In genomic region chr11:95405771-95406170, GRCm38 (mm10) we compare ENCODE assay signal across 27 mouse cellular contexts. TPM values are rescaled to one million over a fixed set of nuclear protein-coding genes. Genes with fewer than 3 reads are reported as not detected.
DNase-seq lines count a peak whose midpoint lies in the region; TF ChIP-seq lines count a peak whose summit lies in the region.
"Had no signal": no experiment of that assay in that cellular context is flagged by ENCODE, and none has a peak within 500 bp of the region (broad histone marks: within the 10 kb centered on the region; RNA-seq: fewer than 3 reads in every experiment).

No protein-coding gene starts in this region.

- H3K27ac ChIP-seq in kidney, adult 2 months (ENCODE audit: insufficient read depth, low read depth, low read length): no peak overlapping the region
- H3K27ac ChIP-seq: embryonic facial prominence, embryonic 13.5 days; forebrain, embryonic 10.5 days; forebrain, embryonic 15.5 days; heart, embryonic 10.5 days; hindbrain, embryonic 10.5 days; hindbrain, embryonic 15.5 days; kidney, postnatal 0 days; liver, embryonic 13.5 days; macrophage; midbrain, embryonic 13.5 days had no signal

- 53% methylated on average over 4 of the region's 4 CpGs for WGBS in kidney, adult 2 months

- DNase-seq in adrenal gland, postnatal 36 days: peak; percentile 24 to 52
- no peak for DNase-seq in adrenal gland, postnatal 25 days
- DNase-seq in gastrocnemius, postnatal 25 days: peak; percentile 46
- DNase-seq in gastrocnemius, postnatal 36 days: no peak
- peak; percentile 25 for DNase-seq in kidney, adult 2 months
- no peak for DNase-seq in kidney, postnatal 36 days
- no peak for DNase-seq in natural killer cell, adult 2 months (ENCODE audit: low spot score in 2 of 2)
- DNase-seq: B cell, adult 2 months; cerebellum, adult 11 months; cerebellum, postnatal 10 days; kidney, adult 8-10 months; layer of hippocampus, postnatal 36 days; left cerebral cortex, postnatal 4 days; liver, embryonic 13.5 days; lung, adult 2 months; lung, postnatal 10 days; right cerebral cortex, postnatal 14 days; thymus, postnatal 14 days had no signal

- no peaks in the 10 kb centered on the region for H3K36me3 ChIP-seq in kidney, adult 2 months (ENCODE audit: control insufficient read depth, insufficient read depth, low read length)
- H3K36me3 ChIP-seq: embryonic facial prominence, embryonic 13.5 days; forebrain, embryonic 10.5 days; forebrain, embryonic 15.5 days; heart, embryonic 10.5 days; hindbrain, embryonic 10.5 days; hindbrain, embryonic 15.5 days; liver, embryonic 13.5 days; midbrain, embryonic 13.5 days had no signal

- H3K4me3 ChIP-seq in kidney, adult 2 months (ENCODE audit: insufficient read depth, low read depth, low read length): no peak overlapping the region
- H3K4me3 ChIP-seq: embryonic facial prominence, embryonic 13.5 days; forebrain, embryonic 10.5 days; forebrain, embryonic 15.5 days; heart, embryonic 10.5 days; hindbrain, embryonic 10.5 days; hindbrain, embryonic 15.5 days; liver, embryonic 13.5 days; midbrain, embryonic 13.5 days had no signal

- intact Hi-C loops in gastrocnemius, postnatal 36 days (cut with DNase I): no loop called here

- TF ChIP-seq POLR2A in kidney, adult 2 months (IDR thresholded peaks at IDR 0.05; ENCODE audit: low read depth, low read length): no peak

- H3K4me1 ChIP-seq in kidney, adult 2 months (ENCODE audit: control insufficient read depth, insufficient read depth, low read length): no peaks in the 10 kb centered on the region
- H3K4me1 ChIP-seq: hindbrain, embryonic 15.5 days; liver, embryonic 13.5 days had no signal

- H3K27me3 ChIP-seq in kidney, adult 2 months (replicated peaks; ENCODE audit: control insufficient read depth, insufficient read depth, low read length): no peaks in the 10 kb centered on the region
- H3K27me3 ChIP-seq: embryonic facial prominence, embryonic 13.5 days; forebrain, embryonic 15.5 days; hindbrain, embryonic 15.5 days; midbrain, embryonic 13.5 days had no signal

- no peak for TF ChIP-seq CTCF in kidney, adult 2 months (conservative IDR thresholded peaks at IDR 0.05; ENCODE audit: insufficient read depth, insufficient read length, low read depth, low read length)

RNA-seq across cellular contexts. Expression of gene Spop, which starts 8.1 kb away (rescaled TPM):
- 100 to 1,000 TPM; 154 TPM for total RNA-seq in adrenal gland, postnatal 36 days (2021)
- 131 and 144 TPM in 2 replicates for total RNA-seq in adrenal gland, postnatal 25 days (2021)
- 100 to 1,000 TPM; 176 to 216 TPM for total RNA-seq in gastrocnemius, postnatal 25 days (2021)
- 100 to 1,000 TPM; 178 to 196 TPM for total RNA-seq in gastrocnemius, postnatal 36 days (2021)
- polyA plus RNA-seq in kidney, adult 2 months (2012; rRNA removed): 43.0 and 66.4 TPM in 2 replicates

RNA-seq across cellular contexts. Expression of gene Slc35b1, which starts 21.3 kb away (rescaled TPM):
- total RNA-seq in adrenal gland, postnatal 36 days (2021): 10 to 100 TPM; 70.3 to 75.0 TPM
- 51.8 and 53.9 TPM in 2 replicates for total RNA-seq in adrenal gland, postnatal 25 days (2021)
- total RNA-seq in gastrocnemius, postnatal 25 days (2021): 10 to 100 TPM; 38.8 to 40.7 TPM
- 10 to 100 TPM; 39.5 to 46.8 TPM for total RNA-seq in gastrocnemius, postnatal 36 days (2021)
- 63.6 and 70.6 TPM in 2 replicates for polyA plus RNA-seq in kidney, adult 2 months (2012; rRNA removed)

Comparison
In these comparisons a context has a peak if more than half of its experiments do, and no peak if none do; other contexts are left out.
1. DNase-seq: peak in adrenal gland, postnatal 36 days (2 of 2), gastrocnemius, postnatal 25 days (single experiment) and kidney, adult 2 months (single experiment); none in adrenal gland, postnatal 25 days (single experiment), gastrocnemius, postnatal 36 days (0 of 2), kidney, postnatal 36 days (0 of 2) and natural killer cell, adult 2 months (0 of 2).